Mouse (Mus musculus) hindbrain, embryonic 16.5 days (tissue): ENCODE measurements around the gene BC048507. TPM values are rescaled to one million over a fixed set of nuclear protein-coding genes. Genes with fewer than 3 reads are reported as not detected.
A peak's percentile ranks its signal among the peaks of the same experiment; 100 is the strongest.
"Not testable (repeated sequence)": the region's sequence is repeated elsewhere in the genome, so short reads cannot be mapped to it uniquely, and the experiment has no call there.

Experiments
- ATAC-seq: fragments of 200-750 bp; cut with Nextera tagmentation; 2 replicates; pipeline ENCODE4 v1.8.0; 2017; ENCODE audit warnings: moderate TSS enrichment, moderate library complexity
- H3K27ac ChIP-seq: fragments of 300-500 bp; sonication (generic); 2 replicates; pipeline ENCODE4 v1.5.1; 2014; ENCODE audit warnings: low read depth, mild to moderate bottlenecking, control low read depth, low read length, moderate library complexity
- H3K27me3 ChIP-seq: fragments of 300-500 bp; sonication (generic); replicated peaks from 2 replicates; pipeline ENCODE4 v1.6.1; 2014; ENCODE audit warnings: low read length; ENCODE audit not compliant: control insufficient read depth, insufficient read depth
- H3K36me3 ChIP-seq: fragments of 300-500 bp; sonication (generic); 2 replicates; pipeline ENCODE4 v1.6.1; 2014; ENCODE audit warnings: mild to moderate bottlenecking, low read length, moderate library complexity, mixed read lengths; ENCODE audit not compliant: control insufficient read depth, insufficient read depth
- H3K4me1 ChIP-seq: fragments of 300-500 bp; sonication (generic); 2 replicates; pipeline ENCODE4 v1.6.1; 2014; ENCODE audit warnings: low read depth, low read length; ENCODE audit not compliant: control insufficient read depth, insufficient read depth
- H3K4me2 ChIP-seq: fragments of 300-500 bp; sonication (generic); 2 replicates; pipeline ENCODE4 v1.6.1; 2014; ENCODE audit warnings: mild to moderate bottlenecking, low read length, control low read depth, moderate library complexity
- H3K4me3 ChIP-seq: fragments of 300-500 bp; sonication (generic); 2 replicates; pipeline ENCODE4 v1.5.1; 2014; ENCODE audit warnings: mild to moderate bottlenecking, low read length, control low read depth, moderate library complexity
- H3K9ac ChIP-seq: fragments of 300-500 bp; sonication (generic); 2 replicates; pipeline ENCODE4 v1.6.1; 2014; ENCODE audit warnings: low read depth, mild to moderate bottlenecking, control low read depth, low read length, moderate library complexity
- H3K9me3 ChIP-seq: fragments of 300-500 bp; sonication (generic); 2 replicates; pipeline ENCODE4 v1.6.1; 2014; ENCODE audit warnings: mild to moderate bottlenecking, low read length, moderate library complexity; ENCODE audit not compliant: control insufficient read depth
- WGBS: fragments of 180-500 bp; shearing (Covaris S2); extraction: QIAGEN DNeasy Blood & Tissue Kit; methylation state at CpG from one replicate; pipeline ENCODE4 v1.1.7; 2014; 5-methylcytosine and 5-hydroxymethylcytosine counted together
- polyA plus RNA-seq: library from polyadenylated mRNA; unstranded; fragments of >200 nt; fragmentation: Nextera tagmentation; extraction: Ambion mirVana; gene quantifications from 2 replicates; pipeline ENCODE4 v1.2.1, GENCODE M21; 2015

BC048507 gene
- polyA plus RNA-seq, 1 experiment from 2014 or later: not detected

DNA sequence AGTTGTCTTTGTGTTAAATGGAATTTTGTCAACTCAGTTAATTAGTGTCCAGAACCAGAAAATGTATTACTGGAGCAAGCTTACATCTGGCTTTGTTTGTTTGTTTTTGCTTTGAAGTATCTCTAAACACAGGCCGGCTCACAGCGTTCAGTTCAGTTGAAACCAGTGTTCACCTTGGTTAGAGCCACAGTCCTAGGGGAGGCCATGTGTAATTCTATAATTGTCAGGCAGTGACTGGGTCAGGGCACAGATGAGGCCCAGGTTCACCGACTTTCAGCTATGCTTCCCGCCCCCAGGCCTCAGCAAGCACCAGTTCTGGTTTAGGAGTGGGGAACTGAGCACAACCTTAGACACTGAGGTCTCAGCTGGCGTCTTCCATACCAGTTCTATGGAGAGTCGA lies 10.0 kb upstream of the BC048507 start:
- Histone ChIP-seq H3K4me1 (no peaks in the 10 kb centered on the region), H3K9ac (no peak overlapping the region), H3K9me3 (no peaks in the 10 kb centered on the region), H3K36me3 (no peaks in the 10 kb centered on the region), H3K27ac (no peak overlapping the region), H3K4me3 (no peak overlapping the region), H3K27me3 (no peaks in the 10 kb centered on the region), H3K4me2 (no peak overlapping the region)
- 76% methylated on average over 6 of the region's 6 CpGs for WGBS
- ATAC-seq: no peak

DNA sequence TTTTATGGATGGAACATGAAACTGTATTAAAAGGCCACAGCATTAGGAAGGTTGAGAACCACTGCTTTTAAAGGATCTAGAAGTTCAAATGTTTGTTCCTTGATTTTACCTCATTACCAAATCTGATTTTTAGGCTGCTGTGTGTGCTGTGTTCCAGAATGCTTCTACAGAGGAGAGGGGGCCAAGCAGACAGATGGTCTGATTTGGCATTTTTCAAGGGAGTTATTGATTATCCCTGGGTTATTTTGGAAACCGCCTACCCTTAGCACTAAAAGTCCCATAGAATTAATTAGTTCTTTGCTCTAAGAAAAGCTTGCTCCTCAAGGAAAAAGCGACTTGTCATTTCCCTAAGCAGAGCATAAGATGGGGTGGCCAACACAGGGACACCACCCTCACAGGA lies 9.1 kb upstream of the BC048507 start:
- H3K27me3 ChIP-seq: no peaks in the 10 kb centered on the region
- WGBS: 82% methylated on average over 2 of the region's 2 CpGs
- no peaks in the 10 kb centered on the region for H3K9me3 ChIP-seq

GRCm38 (mm10) chr13:67857317-67857716 lies 5.8 kb upstream of the BC048507 start:
- Histone ChIP-seq H3K9ac (no peak overlapping the region), H3K4me3 (no peak overlapping the region), H3K4me2 (no peak overlapping the region), H3K27me3 (no peaks in the 10 kb centered on the region), H3K36me3 (no peaks in the 10 kb centered on the region), H3K27ac (no peak overlapping the region), H3K4me1 (no peaks in the 10 kb centered on the region), H3K9me3 (no peaks in the 10 kb centered on the region)
- ATAC-seq: no peak
- WGBS: 7% methylated on average over 1 of the region's 1 CpGs

More for the DNA sequence above, 9.1 kb upstream of the BC048507 start:
- Histone ChIP-seq H3K4me3 (no peak overlapping the region), H3K27ac (no peak overlapping the region), H3K9ac (no peak overlapping the region), H3K4me1 (no peaks in the 10 kb centered on the region), H3K4me2 (no peak overlapping the region), H3K36me3 (no peaks in the 10 kb centered on the region)
- no peak for ATAC-seq

DNA sequence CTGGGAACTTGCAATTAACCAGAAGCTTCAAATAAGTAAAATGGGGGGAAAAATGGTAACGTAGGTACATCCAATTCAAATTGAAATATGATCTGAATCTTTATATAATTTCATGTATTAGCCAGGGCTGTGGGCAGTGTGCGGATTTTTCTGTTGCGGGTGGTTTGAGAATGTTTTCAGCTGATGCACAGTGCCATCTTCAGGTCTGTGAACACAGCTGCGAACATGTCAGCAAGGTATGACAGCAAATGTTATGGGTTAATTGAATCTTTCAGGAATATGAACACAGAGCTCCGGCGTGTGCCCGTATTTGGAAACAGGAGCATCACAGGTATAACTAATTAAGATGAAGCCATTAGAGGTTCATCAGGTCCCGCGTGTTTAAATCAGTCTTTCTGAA lies 618 bp upstream of the BC048507 start:
- 84% methylated on average over 9 of the region's 9 CpGs for WGBS
- no peaks in the 10 kb centered on the region for H3K27me3 ChIP-seq
- H3K9me3 ChIP-seq: no peaks in the 10 kb centered on the region
- ATAC-seq: no peak
- no peak overlapping the region for H3K4me3 ChIP-seq
- no peaks in the 10 kb centered on the region for H3K4me1 ChIP-seq
- no peak overlapping the region for H3K27ac ChIP-seq
- H3K9ac ChIP-seq: no peak overlapping the region
- no peak overlapping the region for H3K4me2 ChIP-seq
- no peaks in the 10 kb centered on the region for H3K36me3 ChIP-seq

GRCm38 (mm10) chr13:67864764-67865350 lies 1.7 kb downstream of the BC048507 start:
- Histone ChIP-seq H3K27ac (no peak overlapping the region), H3K27me3 (no peaks in the 10 kb centered on the region), H3K4me3 (no peak overlapping the region), H3K36me3 (no peaks in the 10 kb centered on the region), H3K4me2 (no peak overlapping the region), H3K4me1 (no peaks in the 10 kb centered on the region), H3K9me3 (no peaks in the 10 kb centered on the region), H3K9ac (no peak overlapping the region)
- 57% methylated on average over 5 of the region's 5 CpGs for WGBS
- peak; percentile 50; the same call in 1 of the 2 replicates for ATAC-seq

DNA sequence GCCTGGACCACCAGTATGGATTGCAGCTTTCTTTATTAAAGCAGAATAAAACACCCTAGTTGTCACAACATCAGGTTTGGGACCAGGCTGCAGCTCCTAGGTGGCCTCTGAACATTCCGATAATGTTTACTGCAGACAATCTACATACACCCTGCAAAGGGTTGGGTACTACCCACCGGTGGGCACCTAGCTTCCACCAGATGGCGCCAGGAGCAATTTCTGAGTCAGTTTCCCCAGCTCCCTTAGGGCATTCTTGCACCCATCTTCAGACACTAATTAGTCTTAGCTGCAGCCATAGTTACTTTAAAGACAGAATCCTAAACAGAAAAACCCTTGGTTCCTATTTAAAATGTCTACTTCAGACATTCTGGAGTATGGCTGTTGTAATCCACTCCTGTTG lies 4.8 kb downstream of the BC048507 start:
- ATAC-seq: no peak
- H3K4me1 ChIP-seq: no peaks in the 10 kb centered on the region
- H3K4me2 ChIP-seq: no peak overlapping the region
- H3K9me3 ChIP-seq: no peaks in the 10 kb centered on the region
- WGBS: 29% methylated on average over 3 of the region's 3 CpGs
- H3K27ac ChIP-seq: no peak overlapping the region
- no peak overlapping the region for H3K9ac ChIP-seq
- H3K36me3 ChIP-seq: no peaks in the 10 kb centered on the region
- no peaks in the 10 kb centered on the region for H3K27me3 ChIP-seq
- H3K4me3 ChIP-seq: no peak overlapping the region

GRCm38 (mm10) chr13:67876049-67876698 lies 13.0 kb downstream of the BC048507 start:
- WGBS: 38% methylated on average over 7 of the region's 12 CpGs
- not testable (repeated sequence) for H3K9me3 ChIP-seq, H3K27me3 ChIP-seq, H3K4me1 ChIP-seq, H3K36me3 ChIP-seq, H3K4me3 ChIP-seq, H3K27ac ChIP-seq
- Histone ChIP-seq H3K9ac (peak overlapping the region; percentile 35; the same call in 1 of the 2 replicates), H3K4me2 (peak overlapping the region; percentile 44)
- ATAC-seq: peak; percentile 68

DNA sequence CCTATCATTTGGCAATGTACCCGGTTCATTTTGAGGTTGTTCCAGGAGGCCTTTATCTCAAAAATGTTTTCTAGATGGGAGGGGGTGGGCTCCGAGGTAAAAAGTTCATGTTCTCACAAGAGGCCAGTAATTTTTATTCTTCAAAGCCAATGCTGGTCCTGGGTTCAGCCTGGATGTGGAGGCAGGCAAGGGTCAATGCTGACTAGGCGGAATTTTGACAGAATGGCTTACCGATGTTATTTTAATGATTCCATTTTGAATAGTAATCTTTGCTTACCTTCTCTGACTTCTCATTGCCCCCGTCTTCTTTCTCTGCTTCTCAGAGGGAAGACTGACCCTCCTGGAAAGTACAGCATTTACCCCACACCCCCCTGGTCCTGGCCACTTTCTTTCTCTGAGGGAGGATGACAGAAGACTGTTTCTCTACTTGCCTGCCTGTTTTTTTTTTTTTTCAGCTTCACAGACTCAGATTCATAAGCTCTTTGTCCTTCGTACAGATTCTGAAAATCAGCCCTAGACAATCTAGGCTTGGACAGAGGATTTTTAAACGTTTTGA lies 13.7 kb downstream of the BC048507 start:
- H3K9ac ChIP-seq: no peak overlapping the region
- no peak overlapping the region for H3K4me2 ChIP-seq
- no peak overlapping the region for H3K27ac ChIP-seq
- no peaks in the 10 kb centered on the region for H3K27me3 ChIP-seq
- ATAC-seq: no peak
- WGBS: 69% methylated on average over 6 of the region's 7 CpGs
- H3K4me3 ChIP-seq: no peak overlapping the region
- H3K9me3 ChIP-seq: no peaks in the 10 kb centered on the region
- H3K36me3 ChIP-seq: no peaks in the 10 kb centered on the region
- H3K4me1 ChIP-seq: no peaks in the 10 kb centered on the region

DNA sequence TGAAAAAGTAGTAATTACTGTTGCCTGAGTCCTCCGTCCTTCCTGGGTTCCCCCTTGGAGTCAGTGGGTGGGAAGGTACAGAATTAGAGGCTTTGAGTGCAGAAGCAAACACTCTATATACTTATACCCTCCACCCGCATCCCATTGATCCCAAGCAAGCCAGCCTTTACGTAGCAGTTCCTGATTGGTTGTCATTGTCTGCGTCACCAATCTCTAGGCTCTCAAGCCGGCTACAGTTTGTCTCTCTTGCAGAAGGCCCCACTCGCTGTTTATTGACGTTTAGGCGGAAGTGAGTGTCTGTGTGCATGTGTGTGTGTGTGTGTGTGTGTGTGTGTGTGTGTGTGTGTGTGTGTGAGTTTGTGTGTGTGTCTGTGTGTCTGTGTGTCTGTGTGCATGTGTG lies 20.8 kb downstream of the BC048507 start:
- H3K4me3 ChIP-seq: no peak overlapping the region
- H3K4me2 ChIP-seq: no peak overlapping the region
- H3K27me3 ChIP-seq: no peaks in the 10 kb centered on the region
- 89% methylated on average over 8 of the region's 8 CpGs for WGBS
- H3K9ac ChIP-seq: no peak overlapping the region
- ATAC-seq: no peak
- H3K9me3 ChIP-seq: peaks cover 9% of the 10 kb centered on the region
- H3K27ac ChIP-seq: no peak overlapping the region
- H3K36me3 ChIP-seq: no peaks in the 10 kb centered on the region
- H3K4me1 ChIP-seq: no peaks in the 10 kb centered on the region
